Comparison of ENCODE assay signal across 45 mouse cellular contexts in genomic region chr15:98177320-98177719, GRCm38 (mm10). TPM values are rescaled to one million over a fixed set of nuclear protein-coding genes. Genes with fewer than 3 reads are reported as not detected.
"Had no signal": no experiment of that assay in that cellular context is flagged by ENCODE, and none has a peak within 500 bp of the region (broad histone marks: within the 10 kb centered on the region; RNA-seq: fewer than 3 reads in every experiment).

No protein-coding gene starts in this region.

- ATAC-seq: liver, embryonic 12.5 days; liver, postnatal 0 days; lung, postnatal 0 days; midbrain, embryonic 13.5 days; midbrain, embryonic 15.5 days; midbrain, embryonic 16.5 days had no signal

- H3K36me3 ChIP-seq: limb, embryonic 10.5 days; limb, embryonic 12.5 days; limb, embryonic 13.5 days; limb, embryonic 15.5 days; liver, embryonic 12.5 days; liver, embryonic 13.5 days; liver, embryonic 15.5 days; lung, embryonic 15.5 days; midbrain, embryonic 10.5 days; midbrain, embryonic 12.5 days; midbrain, embryonic 13.5 days; midbrain, embryonic 15.5 days had no signal

- H3K4me2 ChIP-seq: limb, embryonic 12.5 days; limb, embryonic 13.5 days; limb, embryonic 15.5 days; liver, embryonic 11.5 days; liver, embryonic 12.5 days; liver, embryonic 13.5 days; liver, embryonic 15.5 days; lung, embryonic 14.5 days; lung, embryonic 15.5 days; midbrain, embryonic 11.5 days; midbrain, embryonic 12.5 days; midbrain, embryonic 13.5 days; midbrain, embryonic 15.5 days had no signal

- DNase-seq: left cerebral cortex, postnatal 4 days; liver; liver, embryonic 13.5 days; liver, postnatal 0 days; lung, adult 18-20 months; lung, adult 2 months; lung, embryonic 14.5 days; lung, postnatal 10 days; lung, postnatal 14 days; lung, postnatal 36 days; lung, postnatal 4 days; midbrain, embryonic 14.5 days had no signal

- H3K4me1 ChIP-seq: limb, embryonic 12.5 days had no signal

- H3K4me3 ChIP-seq: limb, embryonic 10.5 days; limb, embryonic 12.5 days; limb, embryonic 13.5 days; limb, embryonic 15.5 days; liver, embryonic 12.5 days; liver, embryonic 13.5 days; liver, embryonic 15.5 days; lung, embryonic 15.5 days; megakaryocyte, embryonic 14.5 days; midbrain, embryonic 10.5 days; midbrain, embryonic 12.5 days; midbrain, embryonic 13.5 days; midbrain, embryonic 15.5 days; myocyte had no signal

- H3K27ac ChIP-seq: limb, embryonic 10.5 days; limb, embryonic 12.5 days; limb, embryonic 13.5 days; limb, embryonic 15.5 days; liver, embryonic 12.5 days; liver, embryonic 13.5 days; liver, embryonic 14.5 days; liver, embryonic 15.5 days; lung, embryonic 15.5 days; macrophage; midbrain, embryonic 10.5 days; midbrain, embryonic 12.5 days; midbrain, embryonic 13.5 days; midbrain, embryonic 15.5 days had no signal

- H3K9ac ChIP-seq: limb, embryonic 12.5 days; limb, embryonic 13.5 days; limb, embryonic 15.5 days; liver, embryonic 12.5 days; liver, embryonic 13.5 days; liver, embryonic 14.5 days; liver, embryonic 15.5 days; liver, postnatal 0 days; lung, embryonic 14.5 days; lung, embryonic 15.5 days; midbrain, embryonic 12.5 days; midbrain, embryonic 13.5 days; midbrain, embryonic 15.5 days had no signal

- H3K9me3 ChIP-seq: limb, embryonic 10.5 days; limb, embryonic 12.5 days; limb, embryonic 13.5 days; limb, embryonic 15.5 days; liver, embryonic 12.5 days; liver, embryonic 13.5 days; liver, embryonic 15.5 days; lung, embryonic 15.5 days; megakaryocyte, embryonic 14.5 days; midbrain, embryonic 10.5 days; midbrain, embryonic 12.5 days; midbrain, embryonic 13.5 days; midbrain, embryonic 15.5 days had no signal

RNA-seq across cellular contexts. Expression of gene Ccdc184, which starts 10.4 kb away (rescaled TPM):
- total RNA-seq: liver, adult 2 months; megakaryocyte progenitor cell, adult 5-6 weeks; megakaryocyte, adult 5-6 weeks; megakaryocyte-erythroid progenitor cell, adult 5-6 weeks; monocyte, adult 5-6 weeks had no signal
- polyA plus RNA-seq: liver, adult 2 months; liver, embryonic 11.5 days; liver, embryonic 12.5 days; liver, embryonic 14.5 days; liver, postnatal 0 days; lung, embryonic 14.5 days; macrophage had no signal

RNA-seq across cellular contexts. Expression of gene Olfr288, which starts 18.0 kb away (rescaled TPM):
- total RNA-seq: left cerebral cortex, postnatal 10 days; left cerebral cortex, postnatal 14 days; left cerebral cortex, postnatal 25 days; liver, adult 2 months; megakaryocyte progenitor cell, adult 5-6 weeks; megakaryocyte, adult 5-6 weeks; megakaryocyte-erythroid progenitor cell, adult 5-6 weeks; midbrain, postnatal 0 days; monocyte, adult 5-6 weeks had no signal
- polyA plus RNA-seq: limb, embryonic 10.5 days; limb, embryonic 11.5 days; limb, embryonic 12.5 days; limb, embryonic 13.5 days; limb, embryonic 14.5 days; limb, embryonic 15.5 days; liver, adult 2 months; liver, embryonic 11.5 days; liver, embryonic 12.5 days; liver, embryonic 13.5 days; liver, embryonic 14.5 days; liver, embryonic 15.5 days; liver, embryonic 16.5 days; liver, postnatal 0 days; lung, adult 2 months; lung, embryonic 14.5 days; lung, embryonic 15.5 days; lung, embryonic 16.5 days; lung, postnatal 0 days; macrophage; midbrain, embryonic 10.5 days; midbrain, embryonic 11.5 days; midbrain, embryonic 12.5 days; midbrain, embryonic 13.5 days; midbrain, embryonic 14.5 days; midbrain, embryonic 15.5 days; midbrain, embryonic 16.5 days; midbrain, postnatal 0 days; myocyte; neural tube, embryonic 11.5 days had no signal

RNA-seq across cellular contexts. Expression of gene Gm44579, which starts 43.5 kb away (rescaled TPM):
- total RNA-seq: left cerebral cortex, postnatal 10 days; left cerebral cortex, postnatal 14 days; left cerebral cortex, postnatal 25 days; left cerebral cortex, postnatal 4 days; liver, adult 2 months; megakaryocyte progenitor cell, adult 5-6 weeks; megakaryocyte, adult 5-6 weeks; megakaryocyte-erythroid progenitor cell, adult 5-6 weeks; midbrain, postnatal 0 days; monocyte, adult 5-6 weeks had no signal
- polyA plus RNA-seq: limb, embryonic 10.5 days; limb, embryonic 11.5 days; limb, embryonic 12.5 days; limb, embryonic 13.5 days; limb, embryonic 14.5 days; limb, embryonic 15.5 days; liver, adult 2 months; liver, embryonic 11.5 days; liver, embryonic 12.5 days; liver, embryonic 13.5 days; liver, embryonic 14.5 days; liver, embryonic 15.5 days; liver, embryonic 16.5 days; liver, postnatal 0 days; lung, adult 2 months; lung, embryonic 14.5 days; lung, embryonic 15.5 days; lung, embryonic 16.5 days; lung, postnatal 0 days; macrophage; midbrain, embryonic 10.5 days; midbrain, embryonic 11.5 days; midbrain, embryonic 12.5 days; midbrain, embryonic 13.5 days; midbrain, embryonic 14.5 days; midbrain, embryonic 16.5 days; myocyte; neural tube, embryonic 11.5 days had no signal

RNA-seq across cellular contexts. Expression of gene Olfr287, which starts 43.5 kb away (rescaled TPM):
- total RNA-seq: liver, adult 2 months; megakaryocyte, adult 5-6 weeks; megakaryocyte-erythroid progenitor cell, adult 5-6 weeks; monocyte, adult 5-6 weeks had no signal
- polyA plus RNA-seq: limb, embryonic 10.5 days; limb, embryonic 11.5 days; limb, embryonic 12.5 days; limb, embryonic 13.5 days; limb, embryonic 14.5 days; limb, embryonic 15.5 days; liver, adult 2 months; liver, embryonic 11.5 days; liver, embryonic 12.5 days; liver, embryonic 13.5 days; liver, embryonic 14.5 days; liver, embryonic 15.5 days; liver, embryonic 16.5 days; liver, postnatal 0 days; lung, adult 2 months; lung, embryonic 14.5 days; lung, embryonic 15.5 days; lung, embryonic 16.5 days; lung, postnatal 0 days; macrophage; midbrain, embryonic 10.5 days; midbrain, embryonic 11.5 days; midbrain, embryonic 12.5 days; midbrain, embryonic 13.5 days; midbrain, embryonic 15.5 days; myocyte; neural tube, embryonic 11.5 days had no signal
